Comparison of ENCODE assay signal across 11 mouse cellular contexts in genomic region chr1:104746816-104747215, GRCm38 (mm10). TPM values are rescaled to one million over a fixed set of nuclear protein-coding genes. Genes with fewer than 3 reads are reported as not detected.
DNase-seq lines count a peak whose midpoint lies in the region; ATAC-seq lines count a peak whose summit lies in the region.
"Had no signal": no experiment of that assay in that cellular context is flagged by ENCODE, and none has a peak within 500 bp of the region (broad histone marks: within the 10 kb centered on the region; RNA-seq: fewer than 3 reads in every experiment).

No protein-coding gene starts in this region.

- peaks cover 19% of the 10 kb centered on the region for H3K4me1 ChIP-seq in hindbrain, embryonic 10.5 days (replicated peaks)
- 0 out of 2 replicates have a peak, but pooled peaks cover 4% of the 10 kb centered on the region for H3K4me1 ChIP-seq in midbrain, embryonic 14.5 days (ENCODE audit: control insufficient read depth, insufficient read depth, low read length)
- H3K4me1 ChIP-seq: limb, embryonic 12.5 days had no signal

- 0% methylated on average over 1 of the region's 1 CpGs for WGBS in hindbrain, embryonic 10.5 days
- WGBS in midbrain, embryonic 14.5 days = 0% methylated on average over 1 of the region's 1 CpGs

- no peak overlapping the region for H3K9ac ChIP-seq in midbrain, embryonic 14.5 days (replicated peaks; ENCODE audit: low read length)
- H3K9ac ChIP-seq: limb, embryonic 12.5 days had no signal

- H3K27ac ChIP-seq in hindbrain, embryonic 10.5 days = peak overlapping the region; percentile 8; the same call in 1 of the 2 replicates
- no peak overlapping the region for H3K27ac ChIP-seq in midbrain, embryonic 14.5 days (replicated peaks; ENCODE audit: low read depth, low read length)
- H3K27ac ChIP-seq: limb, embryonic 12.5 days had no signal

- no peak overlapping the region for H3K4me2 ChIP-seq in midbrain, embryonic 14.5 days (ENCODE audit: low read length)
- H3K4me2 ChIP-seq: limb, embryonic 12.5 days had no signal

- no peaks in the 10 kb centered on the region for H3K36me3 ChIP-seq in hindbrain, embryonic 10.5 days
- no peaks in the 10 kb centered on the region for H3K36me3 ChIP-seq in midbrain, embryonic 14.5 days (ENCODE audit: control insufficient read depth, insufficient read depth, low read length)
- H3K36me3 ChIP-seq: G1E; limb, embryonic 12.5 days had no signal

- ATAC-seq in midbrain, embryonic 14.5 days (ENCODE audit: low FRiP score, low TSS enrichment) = peak; percentile 40; the same call in 1 of the 2 replicates
- ATAC-seq in megakaryocyte, adult 5-6 weeks (ENCODE audit: poor library complexity, severe bottlenecking) = no peak

- no peaks in the 10 kb centered on the region for H3K9me3 ChIP-seq in hindbrain, embryonic 10.5 days
- H3K9me3 ChIP-seq in midbrain, embryonic 14.5 days (ENCODE audit: control insufficient read depth, low read length) = no peaks in the 10 kb centered on the region
- H3K9me3 ChIP-seq: limb, embryonic 12.5 days had no signal

- peak; percentile 53 for DNase-seq in brain, adult 2 months (ENCODE audit: low read depth, low spot score)
- peak; percentile 45 for DNase-seq in embryo, embryonic 10.5 days (ENCODE audit: low spot score)
- peak; percentile 48 for DNase-seq in hindbrain, embryonic 10.5 days (ENCODE audit: low spot score)
- peak; percentile 53 for DNase-seq in midbrain, embryonic 14.5 days
- no peak for DNase-seq in thymus, postnatal 4 days
- DNase-seq in thymus, postnatal 10 days (ENCODE audit: low spot score in 2 of 2) = no peak
- DNase-seq: heart, postnatal 14 days; kidney, postnatal 25 days had no signal

- H3K27me3 ChIP-seq in hindbrain, embryonic 10.5 days (ENCODE audit: insufficient read depth, poor library complexity, severe bottlenecking) = no peaks in the 10 kb centered on the region
- no peaks in the 10 kb centered on the region for H3K27me3 ChIP-seq in midbrain, embryonic 14.5 days (ENCODE audit: control insufficient read depth, insufficient read depth, low read length)
- H3K27me3 ChIP-seq: limb, embryonic 12.5 days had no signal

- H3K4me3 ChIP-seq in hindbrain, embryonic 10.5 days = no peak overlapping the region
- H3K4me3 ChIP-seq in midbrain, embryonic 14.5 days (replicated peaks; ENCODE audit: low read depth, low read length) = no peak overlapping the region
- H3K4me3 ChIP-seq: limb, embryonic 12.5 days had no signal

RNA-seq across cellular contexts. Expression of gene Cdh20, which starts 21.5 kb away (rescaled TPM):
- polyA plus RNA-seq in hindbrain, embryonic 10.5 days (2016; fragmentation: Nextera tagmentation; extraction: Ambion mirVana) = 1.4 and 1.7 TPM in 2 replicates
- 1.4 and 1.8 TPM in 2 replicates for polyA plus RNA-seq in midbrain, embryonic 14.5 days (2014; fragmentation: Nextera tagmentation; extraction: Ambion mirVana)
- not detected in 2 replicates for total RNA-seq in megakaryocyte, adult 5-6 weeks (2015)
- total RNA-seq in megakaryocyte, adult 5-6 weeks (2017) = not detected in 2 replicates
- polyA plus RNA-seq: G1E had no signal

Comparison
In these comparisons a context has a peak if more than half of its experiments do, and no peak if none do; other contexts are left out.
1. DNase-seq: peak in brain, adult 2 months (single experiment), embryo, embryonic 10.5 days (single experiment), hindbrain, embryonic 10.5 days (single experiment) and midbrain, embryonic 14.5 days (single experiment); none in thymus, postnatal 4 days (single experiment) and thymus, postnatal 10 days (0 of 2).